Mouse (Mus musculus) gastrocnemius, postnatal 4 days (tissue): Measurements from ENCODE around the gene Vps25. TPM values are rescaled to one million over a fixed set of nuclear protein-coding genes. Genes with fewer than 3 reads are reported as not detected.
A peak's percentile ranks its signal among the peaks of the same experiment; 100 is the strongest.

Experiments
- DNase-seq, 2 experiments: peaks; one replicate each; pipeline ENCODE4 v3.0.0; 2021 to 2022; ENCODE audit warnings: low spot score in 2 of 2, mixed read lengths in 2 of 2
- total RNA-seq, 2 experiments: library from RNA; stranded (reverse); gene quantifications; 2 replicates each; pipeline ENCODE4 v1.2.3; 2021

Gene Vps25
- total RNA-seq, 2 experiments from 2014 or later = 48.6 to 48.8 TPM

DNA sequence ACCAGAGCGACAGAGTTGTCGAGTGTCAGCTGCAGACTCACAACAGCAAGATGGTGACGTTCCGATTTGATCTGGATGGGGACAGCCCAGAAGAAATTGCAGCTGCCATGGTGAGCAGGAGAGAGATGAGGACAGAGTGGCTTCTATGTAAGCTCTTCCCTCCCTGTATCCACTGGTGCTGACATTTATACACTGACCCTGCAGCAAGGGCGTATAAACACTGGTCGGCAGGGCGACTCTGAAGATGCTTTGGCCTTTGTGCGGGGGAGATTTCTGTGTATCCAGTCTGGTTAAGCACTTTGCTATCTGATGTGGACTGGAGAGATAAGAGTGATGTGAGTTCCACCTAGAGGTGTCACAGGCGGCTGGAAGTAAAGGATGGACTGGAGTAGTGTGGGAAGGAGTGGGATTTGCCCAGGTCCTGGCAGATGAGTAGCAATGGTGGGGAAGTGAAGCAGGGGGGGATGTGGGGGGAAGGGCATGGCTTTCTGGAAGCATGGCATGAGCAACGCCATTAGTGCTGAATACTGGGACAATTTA lies 16.1 kb downstream of the Vps25 start:
- DNase-seq = no peak

DNA sequence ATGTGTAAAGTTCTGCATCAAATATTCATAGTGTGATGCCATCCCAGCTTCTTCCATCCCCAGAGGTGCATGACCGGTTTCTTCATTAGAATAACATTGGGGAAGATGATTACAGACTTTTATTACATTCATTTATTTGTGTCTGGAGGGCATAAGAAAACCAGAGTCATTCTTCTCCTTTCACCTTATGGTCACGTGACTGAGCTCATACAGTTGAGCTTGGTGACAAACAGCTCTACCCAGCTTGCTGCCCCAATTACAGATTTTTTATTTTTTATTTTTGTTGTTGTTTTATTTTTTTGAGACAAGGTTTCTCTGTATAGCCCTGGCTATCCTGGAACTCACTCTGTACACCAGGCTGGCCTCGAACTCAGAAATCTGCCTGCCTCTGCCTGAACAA lies 18.9 kb downstream of the Vps25 start:
- DNase-seq = no peak

DNA sequence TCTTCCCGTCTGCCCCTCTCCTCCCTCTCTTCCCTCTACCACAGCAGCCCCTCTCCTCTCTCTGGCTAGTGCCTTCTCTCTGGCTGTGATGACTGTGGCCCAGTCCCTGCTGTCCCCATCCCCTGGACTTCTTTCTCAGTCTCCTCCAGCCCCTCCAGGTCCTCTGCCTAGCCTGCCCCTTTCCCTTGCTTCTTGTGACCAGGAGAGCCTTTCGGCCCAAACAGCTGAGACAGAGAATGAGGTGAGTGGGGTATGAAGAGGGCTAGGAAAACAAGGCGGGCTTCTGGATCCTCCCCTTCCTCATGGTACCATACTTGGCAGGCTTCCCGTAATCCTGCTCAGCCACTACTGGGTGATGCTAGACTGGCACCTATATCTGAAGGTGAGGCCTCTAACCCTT lies 21.8 kb downstream of the Vps25 start:
- DNase-seq = no peak

DNA sequence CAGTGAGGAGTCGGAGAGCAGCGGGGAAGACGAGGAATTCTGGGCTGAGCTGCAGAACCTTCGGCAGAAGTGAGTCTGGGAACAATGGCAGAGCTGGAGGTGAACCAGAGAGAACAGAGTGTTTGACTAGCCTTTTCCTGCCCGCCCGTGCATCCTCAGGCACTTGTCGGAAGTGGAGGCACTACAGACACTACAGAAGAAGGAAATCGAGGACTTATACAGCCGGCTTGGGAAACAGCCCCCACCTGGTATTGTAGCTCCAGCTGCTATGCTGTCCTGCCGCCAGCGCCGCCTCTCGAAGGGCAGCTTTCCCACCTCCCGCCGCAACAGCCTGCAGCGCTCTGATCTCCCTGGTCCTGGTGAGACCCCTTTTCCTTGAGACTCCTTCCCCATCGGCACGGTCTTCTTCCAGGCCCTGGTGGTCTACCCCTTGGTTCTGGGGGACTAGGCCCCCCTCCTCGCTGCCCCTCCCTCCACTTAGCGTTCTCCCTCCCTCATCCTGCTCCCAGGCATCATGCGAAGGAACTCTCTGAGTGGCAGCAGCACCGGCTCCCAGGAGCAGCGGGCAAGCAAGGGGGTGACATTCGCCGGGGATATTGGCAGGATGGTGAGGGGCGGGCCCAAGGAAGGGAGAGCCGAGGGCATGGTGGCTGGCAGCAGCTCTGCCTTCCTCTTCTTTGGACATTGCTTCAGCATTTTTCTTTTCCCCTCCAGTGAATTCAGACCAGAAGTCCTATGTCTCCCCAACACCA lies 23.0 kb downstream of the Vps25 start:
- no peak for DNase-seq

GRCm38 (mm10) chr11:101277381-101278222 lies 24.1 kb downstream of the Vps25 start:
- DNase-seq = no peak

- DNase-seq = peak; percentile 48 to 80
Observed at GRCm38 (mm10) chr11:101278223-101279192, 25.0 kb downstream of the Vps25 start, which contains the start of the genes Cntd1 and Coa3. TSS of gene Cntd1 (plus strand) at chr11:101279012. TSS of gene Coa3 (minus strand) at chr11:101279114.

DNA sequence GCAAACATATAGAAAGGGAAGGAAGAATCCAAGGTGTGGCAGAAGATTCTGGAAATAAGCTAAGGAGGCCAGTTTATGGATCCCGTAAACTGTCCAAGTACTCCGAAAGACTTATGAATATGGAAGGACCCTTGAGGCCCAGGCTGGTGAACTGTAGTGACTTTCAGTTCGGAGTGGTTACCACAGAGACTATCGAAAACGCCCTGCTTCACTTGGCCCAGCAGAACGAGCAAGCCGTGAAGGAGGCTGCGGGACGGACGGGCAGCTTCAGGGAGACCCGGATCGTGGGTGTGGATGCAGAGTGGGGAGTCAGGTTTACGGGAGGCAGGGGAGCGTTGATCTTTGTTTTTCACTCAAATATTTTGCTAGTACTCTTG lies 25.7 kb downstream of the Vps25 start:
- no peak for DNase-seq

GRCm38 (mm10) chr11:101280837-101281236 lies 27.3 kb downstream of the Vps25 start:
- no peak for DNase-seq

DNA sequence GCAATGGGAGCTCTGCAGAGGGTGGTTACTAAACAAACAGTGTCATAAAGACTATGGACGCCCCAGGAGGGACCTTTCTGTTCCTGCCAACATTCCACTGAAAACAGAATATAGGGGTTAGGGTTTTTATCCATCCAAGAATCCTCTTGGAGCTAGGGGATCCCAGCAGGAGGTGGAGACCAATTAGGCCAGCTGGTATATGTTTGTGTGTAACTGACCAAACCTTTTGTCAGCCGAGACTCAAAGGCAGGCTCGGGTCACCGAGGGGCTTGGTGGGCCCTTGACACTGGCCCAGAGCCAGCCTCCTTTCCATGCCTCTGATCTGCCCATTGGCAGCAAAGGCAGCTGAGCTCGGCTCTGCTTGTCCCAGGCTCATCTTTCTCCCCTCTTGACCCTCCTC lies 29.4 kb downstream of the Vps25 start:
- no peak for DNase-seq

DNA sequence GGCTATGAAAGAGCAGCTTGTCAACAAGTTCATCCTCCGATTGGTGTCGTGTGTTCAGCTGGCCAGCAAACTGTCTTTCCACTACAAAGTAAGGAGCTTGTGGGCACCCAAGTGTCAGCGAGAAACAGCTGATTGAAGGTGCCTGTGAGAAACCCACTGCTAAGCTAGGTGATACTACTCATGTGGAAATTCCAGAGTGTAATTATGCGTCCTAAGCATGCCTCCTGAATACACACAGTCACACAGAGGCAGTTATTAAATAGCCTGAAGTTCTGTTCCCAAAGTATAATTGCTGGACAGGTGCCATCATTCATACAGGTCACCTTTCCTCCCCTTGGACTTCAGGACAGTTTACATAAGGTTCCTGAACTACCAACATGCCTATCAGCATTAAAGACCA lies 30.3 kb downstream of the Vps25 start:
- no peak for DNase-seq

DNA sequence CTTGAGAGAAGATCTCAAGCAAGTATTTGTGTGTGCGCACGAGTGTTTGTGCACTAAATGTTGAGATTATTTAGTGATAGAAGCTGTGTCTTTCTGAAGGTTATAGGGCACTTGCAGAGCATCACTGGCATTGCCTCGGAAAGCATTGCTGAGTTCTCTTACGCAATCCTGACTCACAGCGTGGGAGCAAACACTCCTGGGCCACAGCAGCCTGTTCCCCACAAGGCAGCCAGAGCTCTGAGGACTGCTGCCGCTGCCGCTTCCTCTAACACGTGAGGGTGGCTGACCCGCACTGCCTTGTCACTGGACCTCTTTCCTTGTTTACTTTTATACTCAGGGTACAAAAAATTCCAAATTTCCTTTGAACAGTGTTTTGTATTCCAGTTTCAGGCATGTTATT lies 33.8 kb downstream of the Vps25 start:
- DNase-seq = no peak

DNA sequence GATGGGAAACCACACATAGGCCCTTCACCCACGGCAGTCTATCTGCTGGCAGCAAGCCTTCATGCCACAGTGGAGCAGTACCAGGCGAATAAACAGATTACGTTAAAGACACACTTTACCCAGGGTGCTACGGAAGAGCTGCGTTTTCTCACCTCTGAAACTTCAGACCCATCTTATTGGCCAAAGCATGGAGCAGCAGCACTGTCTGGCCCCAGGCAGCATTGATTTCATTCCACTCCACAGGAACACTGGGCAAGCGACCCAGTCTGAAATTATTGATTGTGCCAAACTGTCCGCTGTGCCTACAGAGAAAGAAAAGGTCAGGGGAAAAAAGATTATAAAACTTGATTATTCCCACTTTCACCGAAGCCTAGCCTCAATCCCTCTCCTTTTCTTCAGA lies 37.7 kb downstream of the Vps25 start:
- DNase-seq = no peak

GRCm38 (mm10) chr11:101295191-101295590 lies 41.7 kb downstream of the Vps25 start:
- no peak for DNase-seq

GRCm38 (mm10) chr11:101300881-101301280 lies 47.4 kb downstream of the Vps25 start:
- DNase-seq = no peak

DNA sequence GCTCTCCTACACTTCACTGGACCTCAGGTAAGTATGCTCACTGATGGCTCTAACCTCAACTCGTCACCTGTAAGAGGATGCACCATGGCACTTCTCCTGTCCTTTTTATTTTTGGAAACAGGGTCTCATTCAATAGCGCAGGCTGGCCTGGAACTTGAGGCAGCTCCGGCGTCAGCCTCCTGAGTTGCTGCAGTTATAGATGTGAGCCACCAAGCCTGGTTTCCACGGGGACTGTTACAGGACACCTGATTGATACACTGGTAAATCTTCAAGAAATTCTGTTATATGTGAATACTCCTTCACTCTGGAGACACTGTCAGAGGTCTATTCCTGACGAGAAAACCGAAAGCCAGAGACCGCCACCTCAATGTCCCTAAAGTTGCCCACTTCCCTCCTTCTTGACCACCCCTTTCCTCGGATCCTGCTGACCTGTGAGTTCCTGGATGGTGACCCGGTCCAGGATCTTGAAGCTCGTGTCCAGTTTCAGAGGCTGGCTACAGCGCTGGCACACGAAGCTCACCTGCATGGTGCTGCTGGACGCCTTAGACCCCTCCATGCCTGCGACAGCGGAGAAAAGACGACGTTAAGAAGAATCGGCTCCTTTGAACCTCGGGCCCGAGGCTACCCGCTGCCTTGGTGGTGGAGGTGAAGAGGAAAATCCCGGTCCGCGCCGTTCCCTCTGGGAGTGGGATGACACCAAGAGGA lies 47.9 kb downstream of the Vps25 start:
- no peak for DNase-seq

GRCm38 (mm10) chr11:101302004-101302798 lies 48.7 kb downstream of the Vps25 start, which contains the start of gene Becn1:
TSS of gene Becn1 (minus strand) at chr11:101302286.
- peak; percentile 97 to 98 for DNase-seq

DNA sequence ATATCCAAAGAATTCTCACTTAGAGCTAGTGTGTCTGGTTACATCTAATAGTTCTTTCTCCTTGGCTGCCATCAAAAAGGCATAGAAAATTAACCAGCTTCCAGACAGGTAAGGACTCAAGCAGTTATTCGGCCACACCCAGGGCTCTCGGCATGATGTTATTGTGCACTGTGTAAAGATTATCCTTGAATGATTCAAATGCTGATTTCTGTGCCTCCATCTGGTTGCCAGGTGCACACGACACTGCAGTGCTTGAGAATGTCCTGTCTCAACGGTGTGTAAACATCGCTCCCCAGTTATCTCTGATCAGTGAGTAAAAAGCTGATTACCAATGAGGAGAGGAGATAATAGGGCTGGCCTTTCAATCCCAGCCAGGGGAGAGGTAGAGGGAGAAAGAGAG lies 54.2 kb downstream of the Vps25 start:
- DNase-seq = no peak
